Comparison of ENCODE assay signal across 7 mouse cellular contexts in the genomic region with DNA sequence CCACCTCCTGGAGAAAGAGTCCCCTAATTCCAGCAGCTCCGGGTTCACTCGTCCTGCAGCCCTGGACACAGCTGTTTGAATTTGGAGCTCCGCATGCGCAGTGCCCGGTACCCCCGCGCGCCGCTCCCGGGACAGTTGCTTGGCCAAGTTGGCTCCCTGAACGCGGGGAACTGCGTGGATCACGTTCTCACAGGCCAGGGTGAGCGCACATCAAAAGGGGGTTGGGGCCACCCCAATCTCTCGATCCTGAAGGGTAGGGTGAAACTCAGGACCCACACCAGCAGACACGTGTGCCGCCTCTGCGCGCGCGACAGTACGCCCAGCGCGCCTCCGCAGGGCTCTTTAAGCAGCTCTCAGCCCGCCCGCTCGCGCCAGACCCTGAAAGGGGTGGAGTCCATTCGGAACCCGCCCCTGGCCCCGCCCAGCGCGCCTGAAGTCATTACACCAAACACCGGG. TPM values are rescaled to one million over a fixed set of nuclear protein-coding genes. Genes with fewer than 3 reads are reported as not detected.
DNase-seq lines count a peak whose midpoint lies in the region; ATAC-seq and TF ChIP-seq lines count a peak whose summit lies in the region.

A gene (minus strand): TSS at position 344 of the 456 bp plus-strand sequence.

- peak; percentile 90 for ATAC-seq in erythroblast, adult 5-6 weeks (replicated peaks; ENCODE audit: low FRiP score, poor library complexity, severe bottlenecking)
- peak; percentile 92 for ATAC-seq in kidney, embryonic 14.5 days (ENCODE audit: low FRiP score, low TSS enrichment)
- ATAC-seq in limb, embryonic 15.5 days (ENCODE audit: insufficient number of reproducible peaks, low FRiP score, low TSS enrichment, low read depth): peak; percentile 85
- peak; percentile 88 for ATAC-seq in midbrain, postnatal 0 days (ENCODE audit: low FRiP score)

- TF ChIP-seq POLR2A in brain, embryonic 14.5 days (IDR thresholded peaks at IDR 0.05; ENCODE audit: borderline replicate concordance, extremely low read depth, insufficient read depth, insufficient read length, poor library complexity, severe bottlenecking): peak; percentile 66; the same call in 1 of the 2 replicates

- under 1% methylated on average over 36 of the region's 36 CpGs for WGBS in heart, embryonic 10.5 days
- WGBS in kidney, embryonic 14.5 days: under 1% methylated on average over 34 of the region's 36 CpGs
- under 1% methylated on average over 36 of the region's 36 CpGs for WGBS in limb, embryonic 15.5 days
- WGBS in midbrain, postnatal 0 days: under 1% methylated on average over 36 of the region's 36 CpGs

- H3K27ac ChIP-seq in heart, embryonic 10.5 days: peak within 1 kb of the TSS; percentile 87
- H3K27ac ChIP-seq in kidney, embryonic 14.5 days (ENCODE audit: low read depth, low read length): no peak within 1 kb of the TSS
- 0 out of 2 replicates have a peak within 1 kb of the TSS, but pooled peaks have one; percentile 27 for H3K27ac ChIP-seq in limb, embryonic 15.5 days
- H3K27ac ChIP-seq in midbrain, postnatal 0 days (ENCODE audit: low read depth, low read length): no peak within 1 kb of the TSS

- H3K9ac ChIP-seq in kidney, embryonic 14.5 days (ENCODE audit: low read depth, low read length): peak within 1 kb of the TSS; percentile 66
- H3K9ac ChIP-seq in limb, embryonic 15.5 days: peak within 1 kb of the TSS; percentile 28
- H3K9ac ChIP-seq in midbrain, postnatal 0 days (replicated peaks; ENCODE audit: low read length, poor library complexity, severe bottlenecking): peak within 1 kb of the TSS; percentile 42; the same call in 1 of the 2 replicates

- no peaks in the 10 kb centered on the region for H3K27me3 ChIP-seq in heart, embryonic 10.5 days (ENCODE audit: insufficient read depth, poor library complexity, severe bottlenecking)
- H3K27me3 ChIP-seq in kidney, embryonic 14.5 days (ENCODE audit: control insufficient read depth, insufficient read depth, low read length): no peaks in the 10 kb centered on the region
- no peaks in the 10 kb centered on the region for H3K27me3 ChIP-seq in limb, embryonic 15.5 days
- 0 out of 2 replicates have a peak, but pooled peaks cover 4% of the 10 kb centered on the region for H3K27me3 ChIP-seq in midbrain, postnatal 0 days (ENCODE audit: insufficient read depth, low read length)

- H3K4me3 ChIP-seq in heart, embryonic 10.5 days: peak within 1 kb of the TSS; percentile 69
- peak within 1 kb of the TSS; percentile 58 for H3K4me3 ChIP-seq in kidney, embryonic 14.5 days (ENCODE audit: low read length)
- peak within 1 kb of the TSS; percentile 60 for H3K4me3 ChIP-seq in limb, embryonic 15.5 days
- H3K4me3 ChIP-seq in midbrain, postnatal 0 days (ENCODE audit: low read depth, low read length): peak within 1 kb of the TSS; percentile 55

- H3K36me3 ChIP-seq in heart, embryonic 10.5 days: no peaks in the 10 kb centered on the region
- no peaks in the 10 kb centered on the region for H3K36me3 ChIP-seq in kidney, embryonic 14.5 days (ENCODE audit: control insufficient read depth, insufficient read depth, low read length)
- H3K36me3 ChIP-seq in limb, embryonic 15.5 days: no peaks in the 10 kb centered on the region
- no peaks in the 10 kb centered on the region for H3K36me3 ChIP-seq in midbrain, postnatal 0 days (ENCODE audit: insufficient read depth, low read length)

- no peaks in the 10 kb centered on the region for H3K9me3 ChIP-seq in heart, embryonic 10.5 days
- H3K9me3 ChIP-seq in kidney, embryonic 14.5 days (ENCODE audit: control insufficient read depth, low read length): no peaks in the 10 kb centered on the region
- no peaks in the 10 kb centered on the region for H3K9me3 ChIP-seq in limb, embryonic 15.5 days
- no peaks in the 10 kb centered on the region for H3K9me3 ChIP-seq in midbrain, postnatal 0 days (ENCODE audit: low read length)

- peak within 1 kb of the TSS; percentile 94 for H3K4me2 ChIP-seq in kidney, embryonic 14.5 days (replicated peaks; ENCODE audit: low read depth, low read length)
- H3K4me2 ChIP-seq in limb, embryonic 15.5 days: peak within 1 kb of the TSS; percentile 89
- H3K4me2 ChIP-seq in midbrain, postnatal 0 days (ENCODE audit: low read depth, low read length, poor library complexity, severe bottlenecking): peak within 1 kb of the TSS; percentile 93

- no peak for TF ChIP-seq CTCF in brain, embryonic 14.5 days (IDR thresholded peaks at IDR 0.05; ENCODE audit: borderline replicate concordance, extremely low read depth, insufficient read depth, insufficient read length)
- no peak for TF ChIP-seq CTCF in midbrain, postnatal 0 days (IDR thresholded peaks at IDR 0.05)

- DNase-seq in brain, embryonic 14.5 days (ENCODE audit: low read depth): peak; percentile 94
- DNase-seq in heart, embryonic 10.5 days (ENCODE audit: low spot score): peak; percentile 95
- DNase-seq in midbrain, postnatal 0 days (ENCODE audit: low spot score): peak; percentile 82
- DNase-seq in spleen, postnatal 14 days (ENCODE audit: low spot score in 2 of 2): peak; percentile 87 to 91

- H3K4me1 ChIP-seq in heart, embryonic 10.5 days: peaks cover 41% of the 10 kb centered on the region
- H3K4me1 ChIP-seq in kidney, embryonic 14.5 days (ENCODE audit: control insufficient read depth, insufficient read depth, low read length): peaks cover 32% of the 10 kb centered on the region
- H3K4me1 ChIP-seq in limb, embryonic 15.5 days: peaks cover 38% of the 10 kb centered on the region
- peaks cover 3% of the 10 kb centered on the region; the same call in 1 of the 2 replicates for H3K4me1 ChIP-seq in midbrain, postnatal 0 days (ENCODE audit: insufficient read depth, low read length)

RNA-seq across cellular contexts. Expression of the gene that starts here (rescaled TPM):
- polyA plus RNA-seq in brain, embryonic 14.5 days (2012; rRNA removed): 1.5 and 2.5 TPM in 2 replicates
- total RNA-seq in erythroblast, adult 5-6 weeks (2015; ENCODE audit: low replicate concordance): not detected in 2 replicates
- total RNA-seq in erythroblast, adult 5-6 weeks (2017; ENCODE audit: low replicate concordance): 0.26 and 2.0 TPM in 2 replicates
- 4.4 and 7.1 TPM in 2 replicates for polyA plus RNA-seq in heart, embryonic 10.5 days (2016; fragmentation: Nextera tagmentation; extraction: Ambion mirVana)
- polyA plus RNA-seq in kidney, embryonic 14.5 days (2014; fragmentation: Nextera tagmentation; extraction: Ambion mirVana): 4.7 and 12.2 TPM in 2 replicates
- polyA plus RNA-seq in limb, embryonic 15.5 days (2015; fragmentation: Nextera tagmentation; extraction: Ambion mirVana): 4.5 and 4.7 TPM in 2 replicates
- total RNA-seq in midbrain, postnatal 0 days (2014; rRNA removed): 0.99 and 1.0 TPM in 2 replicates
- 0.70 and 0.80 TPM in 2 replicates for polyA plus RNA-seq in midbrain, postnatal 0 days (2015; fragmentation: Nextera tagmentation; extraction: Ambion mirVana)

Comparison
In these comparisons a context has a peak if more than half of its experiments do, and no peak if none do; other contexts are left out.
1. H3K27ac ChIP-seq: peak in heart, embryonic 10.5 days (single experiment) and limb, embryonic 15.5 days (single experiment); none in kidney, embryonic 14.5 days (single experiment) and midbrain, postnatal 0 days (single experiment).
2. Peak in every context shown above with its lines, with median percentiles within 50 percentile points of each other: DNase-seq, ATAC-seq, H3K4me3 ChIP-seq, H3K4me2 ChIP-seq and H3K9ac ChIP-seq.